In the genomic region with DNA sequence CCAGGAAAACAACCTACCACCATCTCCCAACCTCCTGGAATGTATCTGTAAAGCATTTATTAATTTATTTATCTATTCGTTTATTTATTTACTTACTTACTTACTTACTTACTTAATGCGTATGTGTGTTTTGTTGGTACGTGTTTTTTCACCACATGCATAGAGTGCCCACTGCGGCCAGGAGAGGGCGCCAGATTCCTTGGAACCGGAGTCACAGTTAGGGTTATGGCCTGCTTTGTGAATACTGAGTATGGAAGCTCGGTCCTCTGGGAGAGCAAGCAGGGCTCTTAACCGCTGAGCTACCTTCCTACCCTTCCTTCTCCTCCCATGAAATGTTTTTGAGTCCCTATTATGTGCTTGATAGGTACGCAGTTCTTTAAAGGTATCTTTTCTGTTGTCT, we compare ENCODE assay signal across 8 mouse cellular contexts. TPM values are rescaled to one million over a fixed set of nuclear protein-coding genes. Genes with fewer than 3 reads are reported as not detected.
DNase-seq lines count a peak whose midpoint lies in the region; ATAC-seq lines count a peak whose summit lies in the region.

No protein-coding gene starts in this region.

- H3K4me3 ChIP-seq in hindbrain, embryonic 10.5 days = no peak overlapping the region
- no peak overlapping the region for H3K4me3 ChIP-seq in hindbrain, embryonic 12.5 days
- H3K4me3 ChIP-seq in neural tube, embryonic 11.5 days (ENCODE audit: low read depth, low read length) = no peak overlapping the region

- intact Hi-C loops in left cerebral cortex, postnatal 14 days (cut with DNase I) = loop anchor here (5.0 to 10.0 kb wide), 3 partner anchors 106 to 241 kb away; a partner anchor contains a TSS

- H3K4me2 ChIP-seq in hindbrain, embryonic 12.5 days (replicated peaks) = no peak overlapping the region
- H3K4me2 ChIP-seq in neural tube, embryonic 11.5 days (ENCODE audit: low read depth) = no peak overlapping the region

- 19% methylated on average over 9 of the region's 9 CpGs for WGBS in hindbrain, embryonic 10.5 days
- 21% methylated on average over 9 of the region's 9 CpGs for WGBS in hindbrain, embryonic 12.5 days
- WGBS in neural tube, embryonic 11.5 days = 21% methylated on average over 9 of the region's 9 CpGs

- no peaks in the 10 kb centered on the region for H3K36me3 ChIP-seq in hindbrain, embryonic 10.5 days
- H3K36me3 ChIP-seq in hindbrain, embryonic 12.5 days = no peaks in the 10 kb centered on the region
- H3K36me3 ChIP-seq in neural tube, embryonic 11.5 days (ENCODE audit: control insufficient read depth, insufficient read depth, low read length) = no peaks in the 10 kb centered on the region

- H3K9me3 ChIP-seq in hindbrain, embryonic 10.5 days = no peaks in the 10 kb centered on the region
- no peaks in the 10 kb centered on the region for H3K9me3 ChIP-seq in hindbrain, embryonic 12.5 days (replicated peaks)
- no peaks in the 10 kb centered on the region for H3K9me3 ChIP-seq in neural tube, embryonic 11.5 days (ENCODE audit: control insufficient read depth, low read length)

- no peak overlapping the region for H3K9ac ChIP-seq in hindbrain, embryonic 12.5 days
- no peak overlapping the region for H3K9ac ChIP-seq in neural tube, embryonic 11.5 days (ENCODE audit: low read length)

- H3K27me3 ChIP-seq in hindbrain, embryonic 10.5 days (ENCODE audit: insufficient read depth, poor library complexity, severe bottlenecking) = no peaks in the 10 kb centered on the region
- H3K27me3 ChIP-seq in hindbrain, embryonic 12.5 days = peaks cover 5% of the 10 kb centered on the region; the same call in 1 of the 2 replicates
- H3K27me3 ChIP-seq in neural tube, embryonic 11.5 days (ENCODE audit: control insufficient read depth, insufficient read depth, low read length) = no peaks in the 10 kb centered on the region

- H3K27ac ChIP-seq in hindbrain, embryonic 10.5 days = no peak overlapping the region
- H3K27ac ChIP-seq in hindbrain, embryonic 12.5 days = no peak overlapping the region
- H3K27ac ChIP-seq in neural tube, embryonic 11.5 days (ENCODE audit: low read depth, low read length) = no peak overlapping the region

- peaks cover 17% of the 10 kb centered on the region for H3K4me1 ChIP-seq in hindbrain, embryonic 10.5 days (replicated peaks)
- H3K4me1 ChIP-seq in hindbrain, embryonic 12.5 days = peaks cover 14% of the 10 kb centered on the region
- H3K4me1 ChIP-seq in neural tube, embryonic 11.5 days (ENCODE audit: control insufficient read depth, insufficient read depth, low read length) = peaks cover 3% of the 10 kb centered on the region; the same call in 1 of the 2 replicates

- DNase-seq in hindbrain, embryonic 10.5 days (ENCODE audit: low spot score) = peak; percentile 71
- DNase-seq in adrenal gland, adult 18-20 months (ENCODE audit: low spot score in 2 of 2) = peak; percentile 84 to 88
- DNase-seq in embryo, embryonic 11 days = peak; percentile 78
- DNase-seq in heart, postnatal 4 days = peak; percentile 79
- DNase-seq in left cerebral cortex, postnatal 14 days (ENCODE audit: low spot score in 2 of 2) = peak; percentile 51 to 69
- peak; percentile 73 for DNase-seq in neural tube, embryonic 11.5 days (ENCODE audit: low spot score)
- DNase-seq in thymus, postnatal 25 days = peak; percentile 33

- no peak for ATAC-seq in hindbrain, embryonic 12.5 days (ENCODE audit: low FRiP score)
- peak; percentile 64; the same call in 1 of the 2 replicates for ATAC-seq in neural tube, embryonic 11.5 days (ENCODE audit: insufficient read depth, low FRiP score, low TSS enrichment)

RNA-seq across cellular contexts. Expression of a gene that starts 3.3 kb away (rescaled TPM):
- 0.24 TPM in 1 of 2 replicates, not detected in the other for polyA plus RNA-seq in hindbrain, embryonic 10.5 days (2016; fragmentation: Nextera tagmentation; extraction: Ambion mirVana)
- 0.10 and 0.26 TPM in 2 replicates for polyA plus RNA-seq in hindbrain, embryonic 12.5 days (2016; fragmentation: Nextera tagmentation; extraction: Ambion mirVana)
- total RNA-seq in adrenal gland, adult 18-20 months (2021) = under 1 TPM; 0.03 to 0.26 TPM
- under 1 TPM; 0.02 to 0.05 TPM for total RNA-seq in heart, postnatal 4 days (2021)
- total RNA-seq in left cerebral cortex, postnatal 14 days (2021) = under 1 TPM; 0.04 to 0.26 TPM
- polyA plus RNA-seq in neural tube, embryonic 11.5 days (2014; fragmentation: Nextera tagmentation; extraction: Ambion mirVana) = 0.18 TPM in 1 of 2 replicates, not detected in the other

RNA-seq across cellular contexts. Expression of a gene that starts 3.8 kb away (rescaled TPM):
- polyA plus RNA-seq in hindbrain, embryonic 10.5 days (2016; fragmentation: Nextera tagmentation; extraction: Ambion mirVana) = 25.1 and 27.3 TPM in 2 replicates
- polyA plus RNA-seq in hindbrain, embryonic 12.5 days (2016; fragmentation: Nextera tagmentation; extraction: Ambion mirVana) = 18.7 and 20.7 TPM in 2 replicates
- 100 to 1,000 TPM in 1 of 2 experiments, 10 to 100 TPM in 1; 74.7 to 102 TPM for total RNA-seq in adrenal gland, adult 18-20 months (2021)
- total RNA-seq in heart, postnatal 4 days (2021) = 10 to 100 TPM; 15.5 to 16.8 TPM
- 10 to 100 TPM in 1 of 2 experiments, 1 to 10 TPM in 1; 9.8 to 13.1 TPM for total RNA-seq in left cerebral cortex, postnatal 14 days (2021)
- 16.6 and 20.5 TPM in 2 replicates for polyA plus RNA-seq in neural tube, embryonic 11.5 days (2014; fragmentation: Nextera tagmentation; extraction: Ambion mirVana)

RNA-seq across cellular contexts. Expression of a gene that starts 46.7 kb away (rescaled TPM):
- polyA plus RNA-seq in hindbrain, embryonic 10.5 days (2016; fragmentation: Nextera tagmentation; extraction: Ambion mirVana) = 0.11 TPM in 1 of 2 replicates, not detected in the other
- polyA plus RNA-seq in hindbrain, embryonic 12.5 days (2016; fragmentation: Nextera tagmentation; extraction: Ambion mirVana) = not detected in 2 replicates
- total RNA-seq in adrenal gland, adult 18-20 months (2021) = not detected
- under 1 TPM; 0.11 to 0.36 TPM for total RNA-seq in heart, postnatal 4 days (2021)
- total RNA-seq in left cerebral cortex, postnatal 14 days (2021) = under 1 TPM; 0.15 to 0.53 TPM
- not detected in 2 replicates for polyA plus RNA-seq in neural tube, embryonic 11.5 days (2014; fragmentation: Nextera tagmentation; extraction: Ambion mirVana)

Comparison
In these comparisons a context has a peak if more than half of its experiments do, and no peak if none do; other contexts are left out.
1. DNase-seq: peak in every context shown above with its lines; median percentile 86 in adrenal gland, adult 18-20 months; 79 in heart, postnatal 4 days; 78 in embryo, embryonic 11 days; 73 in neural tube, embryonic 11.5 days; 71 in hindbrain, embryonic 10.5 days; 60 in left cerebral cortex, postnatal 14 days; 33 in thymus, postnatal 25 days.
2. RNA of a gene that starts 3.8 kb away (total RNA-seq): 74.7 to 102 TPM in adrenal gland, adult 18-20 months; 15.5 to 16.8 TPM in heart, postnatal 4 days and 9.8 to 13.1 TPM in left cerebral cortex, postnatal 14 days; every median in the first group is over 4 times any median in the second.